Mouse (Mus musculus) gastrocnemius, postnatal 10 days (tissue): ENCODE results near the gene Unc13d. TPM values are rescaled to one million over a fixed set of nuclear protein-coding genes. Genes with fewer than 3 reads are reported as not detected.
"Not testable (repeated sequence)": the region's sequence is repeated elsewhere in the genome, so short reads cannot be mapped to it uniquely, and the experiment has no call there.

ENCODE experiments used
- DNase-seq: peaks from one replicate; pipeline ENCODE4 v3.0.0; 2021; ENCODE audit warnings: mixed read lengths
- long read RNA-seq, 2 experiments: library from polyadenylated mRNA; stranded (forward); transcript quantifications; one replicate each; pipeline ENCODE4 v2.0.0; 2021
- total RNA-seq, 2 experiments: library from RNA; stranded (reverse); gene quantifications; 2 replicates each; pipeline ENCODE4 v1.2.3; 2021

Unc13d gene
- total RNA-seq = under 1 TPM; 0.45 TPM
- long read RNA-seq, experiment 1, full-length matches to known transcripts = 1 of 2 reads
- long read RNA-seq, experiment 1, partial matches to known transcripts = 0 of 2 reads
- long read RNA-seq, experiment 1, other reads (novel, unspliced or antisense) = 1 of 2 reads
- long read RNA-seq, experiment 2 = 0 reads

DNA sequence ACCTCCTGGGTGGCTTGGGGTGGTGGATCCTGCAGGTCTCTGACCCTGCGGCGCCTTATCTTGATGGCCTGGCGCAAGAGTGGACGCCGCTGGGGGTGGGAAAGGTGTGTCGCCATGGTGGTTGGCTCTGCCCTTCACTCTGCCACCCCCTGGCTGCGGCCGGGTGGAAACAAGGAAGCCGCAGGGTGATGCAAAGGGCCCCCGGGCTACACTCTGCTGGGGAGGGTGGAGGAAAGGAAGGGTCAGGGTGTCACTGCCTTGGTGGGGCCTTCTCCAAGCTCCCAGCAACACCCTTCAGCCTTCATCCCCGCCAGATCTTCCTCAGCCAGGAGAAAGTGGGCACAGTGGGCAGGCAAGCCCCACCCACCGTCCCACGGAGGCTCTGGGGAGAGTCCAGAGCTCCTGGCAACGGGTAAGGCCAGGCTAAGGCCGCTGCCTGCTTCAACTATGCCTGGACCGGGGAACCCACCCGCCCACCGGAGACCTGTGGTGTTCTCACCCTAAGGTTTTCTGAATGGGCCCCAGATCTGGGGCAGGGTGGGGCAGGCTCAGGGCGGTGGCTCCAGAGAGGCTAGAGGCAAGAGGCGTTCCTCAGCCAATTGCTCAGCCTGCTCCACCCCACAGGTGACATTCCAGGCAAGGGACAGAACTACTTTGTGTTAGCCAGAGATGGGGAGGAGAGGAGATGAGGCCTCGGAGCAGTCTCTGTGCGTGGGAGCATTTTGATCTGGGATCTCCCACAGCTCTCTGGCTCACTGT is at the start of gene Unc13d:
TSS of gene Unc13d (minus strand) at position 516 of the 759 bp plus-strand sequence.
- DNase-seq = no peak

DNA sequence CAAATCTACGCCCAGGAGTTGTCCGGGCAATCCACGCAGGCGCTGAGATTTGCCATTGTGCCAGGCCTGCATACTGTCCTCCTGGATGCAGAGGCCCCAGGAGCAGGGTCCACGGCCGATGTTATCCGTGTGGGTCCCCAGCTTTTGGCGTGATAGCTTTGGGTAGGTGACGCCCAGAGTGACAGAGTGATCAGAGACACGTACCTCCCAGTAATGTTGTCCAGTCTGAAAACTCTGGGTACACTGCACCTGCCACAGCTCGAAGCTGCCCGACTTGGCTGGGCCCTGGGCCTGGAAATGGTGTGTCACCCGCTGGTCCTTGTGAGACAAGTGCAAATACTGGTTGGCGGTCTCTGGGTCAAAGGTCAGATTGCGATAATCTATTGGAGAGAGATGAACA is 48.5 kb upstream of the Unc13d start:
- DNase-seq = no peak

DNA sequence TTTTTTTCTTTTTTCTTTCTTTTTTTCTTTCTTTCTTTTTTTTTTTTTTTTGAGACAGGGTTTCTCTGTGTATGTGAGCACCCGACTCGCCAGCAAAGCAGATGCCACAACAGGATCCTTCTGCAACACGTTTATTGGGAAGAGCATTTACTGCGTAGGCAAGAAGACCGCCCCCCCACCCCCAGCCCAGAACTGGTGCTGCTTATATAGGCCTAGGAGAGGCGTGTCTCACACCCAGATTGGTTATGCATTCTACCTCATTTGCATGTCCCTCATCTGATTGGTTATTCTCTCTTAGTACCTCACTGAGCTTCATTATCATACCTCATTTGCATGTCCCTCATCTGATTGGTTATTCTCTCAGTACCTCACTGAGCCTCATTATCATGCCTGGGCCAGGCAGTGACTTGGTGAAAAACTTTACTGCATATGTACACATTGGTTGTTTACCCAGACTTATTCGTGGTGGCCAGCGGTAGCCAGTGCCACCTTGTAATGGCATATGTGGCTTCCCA is 44.0 kb upstream of the Unc13d start:
- not testable (repeated sequence) for DNase-seq

DNA sequence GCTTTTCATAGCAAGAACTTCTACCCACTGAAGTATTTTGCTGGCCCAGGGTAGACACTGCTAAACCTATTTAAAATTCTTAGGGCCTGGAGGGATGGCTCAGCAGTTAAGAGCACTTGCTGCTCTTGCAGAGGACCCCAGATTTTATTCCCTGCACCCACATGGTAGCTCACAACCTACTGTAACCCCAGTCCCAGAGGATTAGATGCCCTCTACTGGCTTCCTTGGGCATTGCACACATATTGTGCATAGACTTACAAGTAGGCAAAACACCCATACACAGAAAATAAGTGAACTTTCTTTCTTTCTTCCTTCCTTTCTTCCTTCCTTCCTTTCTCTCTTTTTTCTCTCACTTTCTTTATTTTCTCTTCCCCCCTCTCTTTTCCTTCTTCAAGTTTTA is 40.1 kb upstream of the Unc13d start:
- no peak for DNase-seq

GRCm38 (mm10) chr11:116117241-116117640 is 39.5 kb upstream of the Unc13d start:
- DNase-seq = no peak

GRCm38 (mm10) chr11:116111611-116112203 is 33.9 kb upstream of the Unc13d start:
- DNase-seq = no peak

DNA sequence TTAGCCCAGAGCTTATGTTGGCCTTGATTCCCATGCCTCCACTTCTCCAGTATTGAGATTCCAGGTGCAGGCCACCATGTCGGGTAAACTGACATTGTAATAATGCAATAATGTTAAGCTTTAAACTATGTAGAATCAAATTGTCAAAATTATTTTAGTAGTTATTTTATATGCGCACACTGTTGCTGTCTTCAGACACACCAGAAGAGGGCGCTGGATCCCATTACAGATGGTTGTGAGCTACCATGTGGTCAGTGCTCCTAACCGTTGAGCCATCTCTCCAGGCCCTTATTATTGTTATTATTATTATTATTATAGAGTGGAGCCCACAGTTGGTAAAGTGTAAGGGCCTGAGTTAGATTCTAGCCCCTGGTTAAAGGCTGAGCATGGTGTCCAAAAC is 33.3 kb upstream of the Unc13d start:
- no peak for DNase-seq

GRCm38 (mm10) chr11:116110540-116110939 is 32.8 kb upstream of the Unc13d start:
- no peak for DNase-seq

DNA sequence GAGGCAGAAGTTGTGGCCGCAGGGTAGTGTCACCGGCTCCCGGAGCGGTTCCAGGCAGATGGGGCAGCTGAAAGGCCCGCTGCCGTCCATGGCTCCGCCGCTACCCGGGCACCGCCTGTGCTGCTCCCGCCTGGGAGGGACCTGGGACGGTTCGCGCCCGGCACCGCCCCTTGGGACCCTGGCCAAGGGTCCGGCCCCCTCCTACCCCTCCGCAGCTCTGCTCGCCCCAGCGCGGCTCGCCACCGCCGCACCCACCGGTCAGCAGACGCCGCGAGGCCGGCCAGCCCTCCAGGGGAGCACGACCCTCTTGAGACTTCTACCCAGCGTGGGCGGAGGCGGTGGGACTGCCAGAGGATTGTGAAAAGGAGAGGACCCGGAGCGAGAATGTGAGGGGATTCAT is 32.4 kb upstream of the Unc13d start:
- DNase-seq = peak; percentile 91

- DNase-seq = peak; percentile 51
Observed at GRCm38 (mm10) chr11:116109441-116110081, 31.8 kb upstream of the Unc13d start.

DNA sequence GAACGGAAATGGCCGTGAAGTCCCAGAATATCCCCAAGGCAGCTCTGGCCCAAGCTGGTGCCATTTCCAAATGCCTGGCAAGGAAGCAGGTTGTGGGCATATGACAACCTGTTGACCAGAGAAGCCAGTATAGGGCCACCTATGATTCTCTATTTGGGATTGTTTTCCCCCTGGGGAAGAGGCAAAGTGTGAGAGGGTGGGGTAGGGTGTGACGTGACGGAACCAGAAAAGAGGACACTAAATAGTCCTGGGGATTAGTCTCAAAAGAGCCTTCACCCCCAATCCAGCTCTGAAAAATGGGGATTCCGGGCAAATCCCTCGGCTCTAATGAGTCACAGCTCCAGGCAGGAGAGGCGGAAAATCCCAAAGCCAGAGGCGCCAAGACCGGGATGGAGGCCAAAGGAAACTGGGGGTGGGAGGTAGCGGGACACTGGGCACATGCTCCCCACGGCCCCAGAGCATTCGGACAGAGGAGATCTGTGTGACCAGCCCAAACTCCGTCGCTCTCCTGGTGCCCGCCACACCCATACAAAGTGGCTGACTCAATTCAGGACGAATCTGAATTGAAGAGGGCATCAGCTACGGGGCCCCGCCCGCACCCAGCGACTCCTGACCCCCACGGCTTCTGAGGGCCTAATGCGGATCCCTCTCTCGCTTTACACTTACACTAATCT is 30.8 kb upstream of the Unc13d start:
- peak; percentile 72 for DNase-seq

DNA sequence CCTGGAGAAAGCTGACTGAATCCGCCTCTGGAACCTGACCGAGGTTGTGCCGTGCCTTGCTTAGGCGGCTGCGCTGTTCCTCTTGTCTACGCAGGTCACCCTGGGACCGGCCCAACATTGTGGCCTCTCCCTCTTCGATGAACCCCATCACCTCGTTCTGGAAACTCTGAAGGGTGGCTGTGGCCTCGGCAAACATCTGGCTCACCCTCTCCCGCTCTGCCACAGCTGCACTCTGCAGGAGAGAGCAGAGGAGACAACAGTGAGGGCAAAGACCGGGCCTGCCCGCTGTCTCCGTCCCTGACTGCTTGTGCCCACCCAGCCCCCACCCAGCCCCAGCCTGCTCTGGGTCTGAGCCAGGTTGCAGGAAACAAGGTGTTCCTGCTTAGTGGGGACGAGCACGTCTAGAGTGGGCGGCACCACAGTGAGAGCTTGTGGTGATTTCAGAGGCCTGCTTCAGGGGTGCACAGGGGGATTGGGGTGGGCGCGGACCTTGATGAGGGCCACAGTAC is 30.1 kb upstream of the Unc13d start:
- no peak for DNase-seq

GRCm38 (mm10) chr11:116106963-116107776 is 29.4 kb upstream of the Unc13d start:
- peak; percentile 24 for DNase-seq

DNA sequence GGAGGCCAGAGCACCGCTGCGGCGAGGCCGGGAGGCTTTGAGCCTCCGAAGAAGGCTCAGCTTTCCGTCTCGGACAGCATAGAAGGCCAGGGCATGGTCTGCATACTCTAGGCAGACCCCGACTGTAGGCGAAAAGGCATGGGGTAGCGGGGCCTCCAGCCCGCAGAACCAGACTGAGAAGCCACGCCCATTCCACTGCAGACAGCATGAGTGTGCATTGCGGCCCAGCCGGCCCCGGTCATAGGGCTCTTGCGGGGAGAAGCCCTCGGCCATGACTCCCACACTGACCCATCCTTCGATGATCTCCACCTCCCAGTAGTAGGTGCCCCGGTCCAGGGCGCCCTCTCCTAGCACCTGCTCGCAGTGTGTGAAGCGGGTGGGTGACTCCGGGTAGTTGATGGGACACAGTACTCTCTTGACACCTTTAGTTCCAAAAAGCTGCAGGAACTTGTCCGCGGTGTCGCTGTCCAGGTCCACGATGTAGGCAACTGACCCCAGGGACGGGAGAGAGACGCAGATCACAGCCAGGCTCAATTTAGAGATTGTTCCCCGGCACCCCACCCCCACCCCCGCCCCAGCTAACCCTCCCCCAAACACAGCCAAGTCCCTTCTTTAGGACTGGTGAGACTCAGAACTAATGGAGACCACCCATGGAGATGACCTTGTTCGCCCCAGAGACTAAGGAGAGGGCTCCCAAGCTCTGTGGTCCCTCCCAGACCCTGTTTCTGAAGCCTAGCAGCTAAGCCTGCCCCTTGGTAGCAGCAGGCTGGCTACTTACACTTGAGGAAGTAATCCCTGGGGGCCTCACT is 28.6 kb upstream of the Unc13d start:
- DNase-seq = no peak

DNA sequence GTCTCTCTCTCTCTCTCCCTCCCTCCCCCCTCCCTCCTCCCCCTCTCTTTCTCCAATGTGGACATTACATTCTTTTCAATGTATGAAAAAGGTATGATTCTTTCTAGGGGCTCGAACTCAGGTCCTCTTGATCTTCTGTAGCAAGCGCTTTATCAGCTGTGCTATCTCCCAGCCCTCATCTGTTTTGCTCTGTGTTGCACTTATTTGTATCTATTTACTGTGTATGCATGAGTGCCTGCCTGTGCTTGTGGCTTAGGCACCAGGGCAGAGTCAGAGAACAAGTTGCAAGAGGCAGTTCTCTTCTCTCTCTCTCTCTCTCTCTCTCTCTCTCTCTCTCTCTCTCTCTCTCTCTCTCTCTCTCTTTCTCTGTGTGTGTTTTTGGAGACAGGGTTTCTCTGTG is 27.3 kb upstream of the Unc13d start:
- DNase-seq = no peak

DNA sequence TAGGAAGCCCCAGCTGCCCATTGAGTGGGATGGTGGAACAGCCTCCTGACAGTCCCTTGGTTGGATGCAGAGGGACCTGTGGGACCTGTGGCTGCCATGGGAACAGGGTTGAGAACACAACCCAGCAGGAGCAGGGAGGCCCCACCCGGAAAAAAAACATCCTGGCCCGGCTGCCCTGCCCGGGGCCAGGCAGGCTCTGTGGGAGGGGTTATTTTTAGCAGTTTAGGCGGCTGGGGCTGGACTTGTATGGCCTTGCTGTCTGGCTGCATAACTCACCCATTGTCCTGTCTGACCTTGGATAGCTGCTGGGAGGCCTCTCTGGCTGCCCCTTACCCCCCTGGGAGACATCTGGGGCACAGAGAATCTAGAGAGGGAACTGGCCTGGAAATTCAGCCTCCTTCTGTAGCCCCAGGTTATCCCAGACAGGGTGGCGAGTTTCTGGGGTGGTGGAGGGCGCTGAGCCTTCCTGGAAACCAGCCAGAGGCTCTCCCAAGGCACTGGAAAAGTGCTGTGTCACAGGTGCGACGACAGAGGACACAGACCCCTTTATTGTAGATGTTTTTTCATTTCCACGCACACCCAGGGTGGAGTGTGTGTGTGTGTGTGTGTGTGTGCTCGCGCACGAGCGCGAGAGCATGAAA is 26.4 kb upstream of the Unc13d start:
- DNase-seq = peak; percentile 57

DNA sequence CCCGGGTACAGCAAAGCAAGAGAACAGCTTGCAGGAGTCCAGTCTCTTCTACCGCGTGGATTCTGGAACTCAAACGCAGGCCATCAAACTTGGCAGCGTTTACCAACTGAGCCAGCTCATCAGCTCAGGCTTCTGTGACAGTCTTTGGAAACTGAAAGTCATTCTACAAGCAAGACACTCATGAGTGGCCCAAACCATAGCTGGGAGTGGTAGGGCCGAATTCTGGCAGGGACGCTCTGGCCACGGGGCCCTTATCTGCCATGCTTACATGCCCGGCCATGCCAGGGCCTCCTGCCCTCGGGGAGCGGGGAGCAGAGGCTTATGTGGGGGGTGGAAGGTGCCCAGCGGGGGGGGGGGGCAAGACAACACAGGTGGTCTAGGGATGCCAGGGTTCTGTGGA is 25.8 kb upstream of the Unc13d start:
- DNase-seq = no peak

DNA sequence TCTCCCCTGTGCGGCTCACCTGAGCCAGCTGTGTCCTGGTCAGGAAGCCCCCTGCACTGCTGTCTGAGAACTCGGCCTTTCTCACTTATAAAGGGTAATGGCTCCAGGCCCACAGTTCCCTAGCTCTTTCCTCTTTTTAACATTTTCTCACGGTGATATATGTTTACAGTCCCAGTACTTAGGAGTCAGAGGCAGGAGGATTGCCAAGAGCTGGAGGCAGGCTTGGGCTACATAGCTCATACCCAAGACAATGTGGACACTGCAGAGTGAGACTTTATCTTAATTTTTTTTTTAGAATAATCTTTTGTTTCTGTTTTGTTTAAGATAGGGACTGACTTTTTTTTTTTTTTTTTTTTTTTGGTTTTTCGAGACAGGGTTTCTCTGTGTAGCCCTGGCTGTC is 24.7 kb upstream of the Unc13d start:
- DNase-seq = no peak

DNA sequence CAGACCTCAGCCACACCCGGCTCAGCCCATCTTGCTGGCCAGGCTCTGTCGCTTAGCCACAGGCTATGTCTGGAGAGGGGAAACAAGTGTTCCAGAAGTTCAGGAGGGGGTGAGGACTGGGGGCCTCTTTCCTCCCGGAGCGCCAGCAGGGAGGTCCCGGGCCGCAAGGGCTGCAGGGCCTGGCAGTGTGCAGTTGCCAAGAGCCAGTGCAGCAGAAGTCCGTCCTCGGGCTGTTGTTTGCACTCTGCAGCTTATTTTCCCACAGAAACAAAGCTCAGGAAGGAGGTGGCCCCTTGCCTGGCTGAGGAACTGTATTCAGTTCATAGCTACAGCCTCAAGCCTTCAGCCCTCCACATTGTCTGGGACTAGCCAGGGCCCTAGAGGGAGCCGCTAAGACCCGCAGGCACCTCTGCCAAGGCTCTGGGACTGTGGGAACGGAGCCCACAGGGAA is 24.2 kb upstream of the Unc13d start:
- peak; percentile 47 for DNase-seq

DNA sequence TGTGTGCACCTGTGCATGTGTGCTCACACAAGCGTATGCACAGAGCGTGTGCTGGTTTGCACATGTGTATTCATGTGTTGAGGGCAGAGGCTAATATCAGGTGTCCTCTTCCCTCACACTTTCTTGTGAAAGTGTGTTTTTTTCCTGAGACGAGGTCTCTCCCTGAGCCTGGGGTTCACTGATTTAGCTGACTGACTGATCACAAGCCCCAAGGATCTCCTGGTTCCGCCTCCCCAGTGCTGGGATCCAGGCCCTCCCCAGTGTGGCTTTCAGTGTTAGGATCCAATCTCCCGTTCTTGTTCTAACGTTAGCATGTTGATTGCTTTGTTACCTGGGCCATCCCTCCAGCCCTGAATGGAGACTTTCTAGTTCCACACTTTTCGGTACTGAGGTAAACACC is 23.1 kb upstream of the Unc13d start:
- no peak for DNase-seq
